Mouse (Mus musculus): Measurements from ENCODE around the gene Kdm2a. TPM values are rescaled to one million over a fixed set of nuclear protein-coding genes. Genes with fewer than 3 reads are reported as not detected.

Kdm2a gene
- polyA plus RNA-seq, 1 experiment from 2014 or later = 37.0 TPM

GRCm38 (mm10) chr19:4300271-4300704 is 97.8 kb downstream of the Kdm2a start:
- Histone ChIP-seq H3K4me3 (replicated peaks; ENCODE audit: low read length) (no peak overlapping the region), H3K9ac (ENCODE audit: low read length) (peak overlapping the region; percentile 29; the same call in 1 of the 2 replicates), H3K27ac (ENCODE audit: low read length) (peak overlapping the region; percentile 87), H3K27me3 (ENCODE audit: control insufficient read depth, insufficient read depth, low read length) (no peaks in the 10 kb centered on the region), H3K9me3 (replicated peaks; ENCODE audit: control insufficient read depth, low read length) (no peaks in the 10 kb centered on the region), H3K36me3 (ENCODE audit: control insufficient read depth, insufficient read depth, low read length) (no peaks in the 10 kb centered on the region), H3K4me2 (ENCODE audit: low read depth, low read length) (peak overlapping the region; percentile 0; the same call in 1 of the 2 replicates), H3K4me1 (ENCODE audit: control insufficient read depth, insufficient read depth, low read length) (peaks cover 76% of the 10 kb centered on the region)
- ATAC-seq (ENCODE audit: insufficient read depth, low FRiP score) = peak; percentile 41
- WGBS = 39% methylated on average over 7 of the region's 7 CpGs

DNA sequence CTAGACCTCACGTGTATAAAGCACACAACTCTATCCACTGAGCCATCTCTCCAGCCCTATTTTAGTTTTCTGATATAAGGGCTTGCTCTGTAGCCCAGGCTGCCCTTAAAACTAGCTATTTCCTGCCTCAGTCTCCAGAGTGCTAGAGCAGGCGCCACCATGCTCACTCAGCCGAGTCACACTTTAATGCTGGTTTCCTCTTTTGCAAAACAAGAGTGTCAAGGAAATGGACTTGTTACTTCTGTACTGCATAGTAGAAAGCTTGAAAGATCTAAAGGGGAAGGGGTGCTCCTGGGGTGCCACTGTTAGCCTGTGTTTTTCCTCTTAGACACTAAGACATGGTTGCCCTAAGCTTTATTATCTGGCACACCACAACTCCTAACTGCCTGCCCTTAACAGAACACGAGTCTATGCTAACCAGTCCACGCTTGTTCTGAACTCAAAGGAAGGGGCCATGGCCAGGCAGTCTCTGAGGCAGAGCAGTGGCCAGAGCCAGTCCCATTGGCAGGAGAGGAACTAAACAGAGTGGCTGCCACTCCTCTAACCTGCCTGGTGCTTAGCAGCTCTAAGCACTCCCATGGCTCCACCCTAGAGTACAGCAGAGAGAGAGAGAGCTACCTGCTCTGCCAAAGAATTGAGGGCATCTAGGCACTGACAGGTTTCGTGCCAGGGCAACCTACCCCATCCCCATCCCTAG is 98.4 kb downstream of the Kdm2a start:
- Histone ChIP-seq H3K27me3 (ENCODE audit: control insufficient read depth, insufficient read depth, low read length) (no peaks in the 10 kb centered on the region), H3K4me2 (ENCODE audit: low read depth, low read length) (peak overlapping the region; percentile 0; the same call in 1 of the 2 replicates), H3K36me3 (ENCODE audit: control insufficient read depth, insufficient read depth, low read length) (no peaks in the 10 kb centered on the region), H3K4me3 (replicated peaks; ENCODE audit: low read length) (no peak overlapping the region), H3K9me3 (replicated peaks; ENCODE audit: control insufficient read depth, low read length) (no peaks in the 10 kb centered on the region), H3K27ac (ENCODE audit: low read length) (peak overlapping the region; percentile 87), H3K4me1 (ENCODE audit: control insufficient read depth, insufficient read depth, low read length) (peaks cover 72% of the 10 kb centered on the region), H3K9ac (ENCODE audit: low read length) (peak overlapping the region; percentile 29; the same call in 1 of the 2 replicates)
- 69% methylated on average over 6 of the region's 6 CpGs for WGBS
- peak; percentile 52 for ATAC-seq (ENCODE audit: insufficient read depth, low FRiP score)

- 0 out of 2 replicates have a peak overlapping the region, but pooled peaks have one; percentile 0 for H3K4me2 ChIP-seq (ENCODE audit: low read depth, low read length)
- no peaks in the 10 kb centered on the region for H3K9me3 ChIP-seq (replicated peaks; ENCODE audit: control insufficient read depth, low read length)
- no peak overlapping the region; the same call in 1 of the 2 replicates for H3K9ac ChIP-seq (ENCODE audit: low read length)
- 88% methylated on average over 7 of the region's 7 CpGs for WGBS
- H3K27me3 ChIP-seq (ENCODE audit: control insufficient read depth, insufficient read depth, low read length) = no peaks in the 10 kb centered on the region
- no peak for ATAC-seq (ENCODE audit: insufficient read depth, low FRiP score)
- no peaks in the 10 kb centered on the region for H3K36me3 ChIP-seq (ENCODE audit: control insufficient read depth, insufficient read depth, low read length)
- peak overlapping the region; percentile 87 for H3K27ac ChIP-seq (ENCODE audit: low read length)
- peaks cover 66% of the 10 kb centered on the region for H3K4me1 ChIP-seq (ENCODE audit: control insufficient read depth, insufficient read depth, low read length)
- H3K4me3 ChIP-seq (replicated peaks; ENCODE audit: low read length) = no peak overlapping the region
These were observed 99.0 kb downstream of the Kdm2a start for GRCm38 (mm10) chr19:4299126-4299525.

DNA sequence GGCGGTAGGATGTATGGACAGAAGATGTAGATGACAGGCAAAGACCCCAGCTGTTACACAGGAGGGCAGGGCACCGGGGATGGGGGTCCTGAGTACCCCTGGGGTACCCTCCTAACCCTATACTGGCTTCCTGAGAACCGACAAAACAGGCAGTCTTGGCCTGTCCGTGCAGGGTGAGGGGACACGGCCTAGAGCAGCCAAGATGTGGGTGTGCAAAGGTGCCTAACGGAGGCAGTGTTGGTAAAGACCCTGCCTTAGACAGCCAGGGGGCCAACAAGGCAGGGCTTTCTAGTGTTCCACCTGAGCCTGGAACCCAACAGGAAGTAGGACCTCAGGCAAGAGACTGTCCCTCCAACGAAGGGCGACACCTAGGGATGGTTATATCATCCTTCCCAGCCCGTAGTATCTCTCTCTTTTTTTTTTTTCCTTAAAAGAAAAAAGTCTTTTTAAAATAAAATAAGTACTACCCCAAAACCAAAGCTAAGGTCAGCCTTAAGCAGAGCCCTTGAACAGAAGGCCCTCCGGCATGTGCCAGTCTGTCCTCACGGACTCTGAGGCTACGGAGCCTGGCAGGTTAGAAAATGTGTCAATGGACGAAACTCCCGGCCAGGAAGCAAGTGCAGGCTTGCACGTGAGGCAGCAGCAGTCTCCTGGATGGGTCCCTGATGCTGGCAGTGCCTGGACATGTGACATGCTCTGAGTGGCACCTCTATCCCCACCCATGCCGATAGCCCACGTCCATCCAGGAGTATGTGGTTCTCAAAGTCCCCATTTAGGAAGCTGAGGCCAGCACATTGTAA is 99.6 kb downstream of the Kdm2a start:
- no peak overlapping the region for H3K4me3 ChIP-seq (replicated peaks; ENCODE audit: low read length)
- H3K36me3 ChIP-seq (ENCODE audit: control insufficient read depth, insufficient read depth, low read length) = no peaks in the 10 kb centered on the region
- no peaks in the 10 kb centered on the region for H3K9me3 ChIP-seq (replicated peaks; ENCODE audit: control insufficient read depth, low read length)
- no peaks in the 10 kb centered on the region for H3K27me3 ChIP-seq (ENCODE audit: control insufficient read depth, insufficient read depth, low read length)
- ATAC-seq (ENCODE audit: insufficient read depth, low FRiP score) = no peak
- no peak overlapping the region for H3K4me2 ChIP-seq (ENCODE audit: low read depth, low read length)
- peak overlapping the region; percentile 87 for H3K27ac ChIP-seq (ENCODE audit: low read length)
- H3K9ac ChIP-seq (ENCODE audit: low read length) = no peak overlapping the region
- WGBS = 83% methylated on average over 17 of the region's 17 CpGs
- peaks cover 60% of the 10 kb centered on the region for H3K4me1 ChIP-seq (ENCODE audit: control insufficient read depth, insufficient read depth, low read length)

DNA sequence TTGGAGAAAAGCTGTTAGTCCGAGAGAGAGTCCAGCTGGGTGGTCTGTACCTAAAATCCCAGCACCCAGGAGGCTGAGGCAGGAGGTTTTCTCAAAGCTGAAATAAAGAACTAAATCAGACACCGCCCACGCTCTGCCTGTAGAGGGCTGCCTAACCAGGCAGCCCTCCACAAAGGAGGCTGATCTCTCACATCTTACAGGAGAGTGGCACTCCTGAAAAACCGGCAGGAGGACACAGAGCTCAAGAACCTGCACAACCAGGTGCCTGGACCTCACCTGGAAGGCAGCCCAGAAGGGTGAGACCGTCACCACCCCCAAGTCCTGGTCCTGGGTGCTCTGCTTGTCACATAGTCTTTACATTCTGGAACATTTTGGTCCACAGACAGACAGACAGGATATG is 100.2 kb downstream of the Kdm2a start:
- Histone ChIP-seq H3K4me1 (ENCODE audit: control insufficient read depth, insufficient read depth, low read length) (peaks cover 54% of the 10 kb centered on the region), H3K9me3 (replicated peaks; ENCODE audit: control insufficient read depth, low read length) (no peaks in the 10 kb centered on the region), H3K27ac (ENCODE audit: low read length) (peak overlapping the region; percentile 87), H3K36me3 (ENCODE audit: control insufficient read depth, insufficient read depth, low read length) (peaks cover 2% of the 10 kb centered on the region; the same call in 1 of the 2 replicates), H3K4me2 (ENCODE audit: low read depth, low read length) (no peak overlapping the region), H3K4me3 (replicated peaks; ENCODE audit: low read length) (no peak overlapping the region), H3K27me3 (ENCODE audit: control insufficient read depth, insufficient read depth, low read length) (no peaks in the 10 kb centered on the region), H3K9ac (ENCODE audit: low read length) (no peak overlapping the region)
- ATAC-seq (ENCODE audit: insufficient read depth, low FRiP score) = no peak
- 82% methylated on average over 5 of the region's 5 CpGs for WGBS

DNA sequence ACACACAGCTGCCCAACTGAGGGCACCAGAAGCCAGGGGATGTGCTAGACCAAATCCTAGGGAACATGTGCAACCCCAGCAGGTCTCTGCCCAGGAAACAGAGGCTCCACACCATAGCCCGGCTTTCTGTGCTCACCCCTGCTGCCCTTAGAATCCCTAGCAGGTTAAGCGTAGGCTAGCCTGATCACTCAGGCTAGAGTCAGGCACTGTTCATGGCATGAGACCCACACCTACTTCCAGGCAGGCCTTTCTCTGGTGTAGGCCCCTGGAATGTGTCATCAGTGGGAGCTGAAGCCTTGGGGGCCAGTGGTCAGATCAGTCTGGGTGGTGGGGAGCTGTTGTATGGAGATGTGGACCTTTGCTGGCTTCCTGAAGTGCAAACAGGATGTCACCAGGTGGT is 101.5 kb downstream of the Kdm2a start:
- no peak overlapping the region for H3K4me2 ChIP-seq (ENCODE audit: low read depth, low read length)
- no peaks in the 10 kb centered on the region for H3K27me3 ChIP-seq (ENCODE audit: control insufficient read depth, insufficient read depth, low read length)
- no peak for ATAC-seq (ENCODE audit: insufficient read depth, low FRiP score)
- peaks cover 41% of the 10 kb centered on the region for H3K4me1 ChIP-seq (ENCODE audit: control insufficient read depth, insufficient read depth, low read length)
- H3K36me3 ChIP-seq (ENCODE audit: control insufficient read depth, insufficient read depth, low read length) = peaks cover 11% of the 10 kb centered on the region
- H3K9ac ChIP-seq (ENCODE audit: low read length) = no peak overlapping the region
- H3K9me3 ChIP-seq (replicated peaks; ENCODE audit: control insufficient read depth, low read length) = no peaks in the 10 kb centered on the region
- WGBS = 68% methylated on average over 2 of the region's 2 CpGs
- peak overlapping the region; percentile 56 for H3K27ac ChIP-seq (ENCODE audit: low read length)
- H3K4me3 ChIP-seq (replicated peaks; ENCODE audit: low read length) = no peak overlapping the region

GRCm38 (mm10) chr19:4295391-4295790 is 102.7 kb downstream of the Kdm2a start:
- no peaks in the 10 kb centered on the region for H3K27me3 ChIP-seq (ENCODE audit: control insufficient read depth, insufficient read depth, low read length)
- H3K4me2 ChIP-seq (ENCODE audit: low read depth, low read length) = no peak overlapping the region
- H3K4me3 ChIP-seq (replicated peaks; ENCODE audit: low read length) = no peak overlapping the region
- no peak overlapping the region for H3K9ac ChIP-seq (ENCODE audit: low read length)
- ATAC-seq (ENCODE audit: insufficient read depth, low FRiP score) = no peak
- no peaks in the 10 kb centered on the region for H3K9me3 ChIP-seq (replicated peaks; ENCODE audit: control insufficient read depth, low read length)
- no peak overlapping the region for H3K27ac ChIP-seq (ENCODE audit: low read length)
- peaks cover 21% of the 10 kb centered on the region for H3K36me3 ChIP-seq (ENCODE audit: control insufficient read depth, insufficient read depth, low read length)
- peaks cover 29% of the 10 kb centered on the region for H3K4me1 ChIP-seq (ENCODE audit: control insufficient read depth, insufficient read depth, low read length)
- 84% methylated on average over 4 of the region's 4 CpGs for WGBS

GRCm38 (mm10) chr19:4294381-4295097 is 103.5 kb downstream of the Kdm2a start:
- Histone ChIP-seq H3K4me2 (ENCODE audit: low read depth, low read length) (no peak overlapping the region), H3K36me3 (ENCODE audit: control insufficient read depth, insufficient read depth, low read length) (peaks cover 24% of the 10 kb centered on the region), H3K9ac (ENCODE audit: low read length) (no peak overlapping the region), H3K4me1 (ENCODE audit: control insufficient read depth, insufficient read depth, low read length) (peaks cover 21% of the 10 kb centered on the region), H3K4me3 (replicated peaks; ENCODE audit: low read length) (no peak overlapping the region), H3K27ac (ENCODE audit: low read length) (peak overlapping the region; percentile 0; the same call in 1 of the 2 replicates), H3K9me3 (replicated peaks; ENCODE audit: control insufficient read depth, low read length) (no peaks in the 10 kb centered on the region), H3K27me3 (ENCODE audit: control insufficient read depth, insufficient read depth, low read length) (no peaks in the 10 kb centered on the region)
- 61% methylated on average over 14 of the region's 14 CpGs for WGBS
- ATAC-seq (ENCODE audit: insufficient read depth, low FRiP score) = peak; percentile 50; the same call in 1 of the 2 replicates
